Mouse (Mus musculus) activated CD4-positive, CD25-positive, alpha-beta regulatory T cell, adult 4 months (primary cell): ENCODE measurements around the gene Myo16. TPM values are rescaled to one million over a fixed set of nuclear protein-coding genes. Genes with fewer than 3 reads are reported as not detected.

ENCODE experiments used
- polyA plus RNA-seq, 2 experiments: library from polyadenylated mRNA; unstranded; fragments of 100-300 nt; shearing (Covaris generic); gene quantifications; one replicate each; pipeline ENCODE4 v1.2.1; 2017

Gene Myo16
- polyA plus RNA-seq, 2 experiments from 2014 or later: not detected

Other genes starting within 250 kb of the Myo16 start
- gene Lig4, start 176.2 kb upstream of the Myo16 start, polyA plus RNA-seq: 1 to 10 TPM; 2.5 to 4.6 TPM
- 1 to 10 TPM; 3.7 to 4.1 TPM for gene Abhd13, start 176.2 kb upstream of the Myo16 start, polyA plus RNA-seq
- 1 to 10 TPM; 6.3 TPM for gene Tnfsf13b, start 147.4 kb upstream of the Myo16 start, polyA plus RNA-seq